Mouse (Mus musculus): ENCODE measurements at regions not wholly inside any gene's neighbourhood (a gene's known extent, or its start where the extent isn't known, plus 50 kb on each side); places are given as distances from the start of the nearest gene placed in this dataset.
"Not testable (repeated sequence)": the region's sequence is repeated elsewhere in the genome, so short reads cannot be mapped to it uniquely, and the experiment has no call there.

DNA sequence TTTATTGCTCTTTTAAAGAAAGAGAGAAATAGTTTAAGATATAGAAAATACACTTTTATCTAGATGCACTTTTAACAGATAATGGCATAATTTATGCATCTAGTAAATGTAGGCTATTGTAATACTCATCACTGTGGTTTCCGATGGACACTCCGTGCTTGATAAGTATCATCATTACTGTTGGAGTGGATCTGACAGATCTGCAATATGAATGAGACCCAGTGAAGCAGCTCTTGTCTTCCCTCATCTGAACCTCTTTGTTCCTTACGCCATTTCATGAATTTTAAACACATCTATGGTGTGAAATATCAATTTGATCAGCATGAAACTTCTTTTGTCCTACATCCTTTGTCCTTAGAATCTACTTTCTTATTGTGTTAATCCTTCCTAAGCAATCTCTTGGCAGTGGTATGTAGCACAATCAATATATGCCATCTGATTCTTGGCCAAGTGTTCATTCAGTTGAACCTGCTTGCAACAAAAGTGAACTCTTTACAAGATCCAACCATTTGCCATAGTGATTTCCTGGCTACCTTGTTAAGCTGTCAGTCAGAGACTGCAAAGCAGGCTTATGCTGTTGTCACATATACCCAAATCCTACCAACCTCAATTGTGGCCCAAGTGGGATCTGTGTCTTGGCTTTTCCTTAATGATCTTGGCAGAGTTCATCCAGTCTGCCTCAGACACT, 452.0 kb upstream of the Dab2 start:
- Histone ChIP-seq H3K4me1 (ENCODE audit: control insufficient read depth) (no peaks in the 10 kb centered on the region), H3K9me3 (ENCODE audit: control insufficient read depth, low read length) (no peaks in the 10 kb centered on the region), H3K27me3 (ENCODE audit: control insufficient read depth) (no peaks in the 10 kb centered on the region), H3K36me3 (ENCODE audit: control insufficient read depth) (no peaks in the 10 kb centered on the region), H3K4me3 (replicated peaks) (no peak overlapping the region)
- TF ChIP-seq TAL1 (IDR thresholded peaks at IDR 0.05; ENCODE audit: low read length) = no peak
- TF ChIP-seq GATA1 (IDR thresholded peaks at IDR 0.05; ENCODE audit: low read length) = no peak

DNA sequence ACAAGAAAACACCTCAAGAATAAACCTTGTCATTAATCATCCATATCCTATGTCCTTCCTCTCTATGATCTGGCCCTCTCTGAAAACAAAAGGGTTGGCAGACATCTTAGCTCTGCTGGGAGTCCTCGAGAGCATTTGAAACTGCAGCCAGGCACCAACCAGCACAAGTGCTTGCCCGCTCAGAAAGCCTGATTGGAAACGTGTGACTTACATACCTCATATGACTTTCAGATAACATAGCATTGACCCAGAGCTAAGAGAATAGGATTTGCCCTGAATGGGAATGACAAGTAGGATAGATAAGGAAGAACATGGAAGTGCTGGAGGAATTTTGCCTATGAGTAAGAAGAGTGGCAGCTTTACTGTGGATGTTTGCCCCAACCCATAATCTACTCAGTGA, 447.1 kb upstream of the Dab2 start:
- Histone ChIP-seq H3K9me3 (ENCODE audit: control insufficient read depth, low read length) (no peaks in the 10 kb centered on the region), H3K4me3 (replicated peaks) (no peak overlapping the region), H3K36me3 (ENCODE audit: control insufficient read depth) (no peaks in the 10 kb centered on the region), H3K27me3 (ENCODE audit: control insufficient read depth) (no peaks in the 10 kb centered on the region), H3K4me1 (ENCODE audit: control insufficient read depth) (no peaks in the 10 kb centered on the region)
- TF ChIP-seq GATA1 (IDR thresholded peaks at IDR 0.05; ENCODE audit: low read length) (no peak), TAL1 (IDR thresholded peaks at IDR 0.05; ENCODE audit: low read length) (no peak)

DNA sequence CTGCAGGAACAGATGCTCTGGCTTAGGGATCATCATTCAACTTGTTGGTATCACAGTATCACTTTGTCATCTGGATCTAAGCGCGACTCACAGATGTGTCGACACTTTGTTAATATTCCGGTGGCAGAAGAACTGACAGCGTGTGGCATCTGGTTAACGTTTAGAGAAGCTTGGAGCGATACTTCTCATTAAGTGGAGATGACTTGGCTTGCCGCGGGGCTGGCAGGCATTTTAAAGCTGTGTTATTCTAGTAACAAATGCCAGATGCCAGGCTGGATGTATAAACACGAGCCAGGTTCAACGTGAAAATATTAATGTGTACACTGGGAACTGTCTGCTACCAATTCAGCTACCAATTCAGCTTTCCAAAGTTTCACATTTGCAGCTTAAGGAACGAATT, 430.3 kb upstream of the Dab2 start:
- Histone ChIP-seq H3K4me1 (ENCODE audit: control insufficient read depth) (no peaks in the 10 kb centered on the region), H3K9me3 (ENCODE audit: control insufficient read depth, low read length) (no peaks in the 10 kb centered on the region; the same call in 1 of the 2 replicates), H3K36me3 (ENCODE audit: control insufficient read depth) (no peaks in the 10 kb centered on the region), H3K27me3 (ENCODE audit: control insufficient read depth) (no peaks in the 10 kb centered on the region), H3K4me3 (replicated peaks) (no peak overlapping the region)
- TF ChIP-seq TAL1 (IDR thresholded peaks at IDR 0.05; ENCODE audit: low read length) (no peak), GATA1 (IDR thresholded peaks at IDR 0.05; ENCODE audit: low read length) (no peak)

DNA sequence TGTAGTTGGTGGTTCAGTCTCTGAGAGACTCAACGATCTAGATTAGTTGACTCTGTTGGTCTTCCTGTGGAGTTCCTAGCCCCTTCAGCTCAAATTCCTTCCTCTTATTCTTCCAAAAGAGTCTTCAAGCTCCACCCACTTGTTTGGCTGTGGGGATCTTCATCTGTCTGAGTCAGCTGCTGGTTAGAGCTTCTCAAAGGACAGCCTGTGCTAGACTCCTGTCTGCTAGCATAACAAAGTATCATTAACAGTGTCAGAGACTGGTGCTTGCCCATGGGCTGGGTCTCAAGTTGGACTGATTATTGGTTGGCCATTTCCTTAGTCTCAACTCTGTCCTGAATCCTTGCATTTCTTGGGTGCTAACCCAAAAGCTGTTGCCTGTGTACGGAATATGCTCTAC, 429.7 kb upstream of the Dab2 start:
- no peaks in the 10 kb centered on the region for H3K36me3 ChIP-seq (ENCODE audit: control insufficient read depth)
- no peaks in the 10 kb centered on the region; the same call in 1 of the 2 replicates for H3K9me3 ChIP-seq (ENCODE audit: control insufficient read depth, low read length)
- TF ChIP-seq TAL1 (IDR thresholded peaks at IDR 0.05; ENCODE audit: low read length) (no peak), GATA1 (IDR thresholded peaks at IDR 0.05; ENCODE audit: low read length) (no peak)
- no peak overlapping the region for H3K4me3 ChIP-seq (replicated peaks)
- no peaks in the 10 kb centered on the region for H3K27me3 ChIP-seq (ENCODE audit: control insufficient read depth)
- no peaks in the 10 kb centered on the region for H3K4me1 ChIP-seq (ENCODE audit: control insufficient read depth)

DNA sequence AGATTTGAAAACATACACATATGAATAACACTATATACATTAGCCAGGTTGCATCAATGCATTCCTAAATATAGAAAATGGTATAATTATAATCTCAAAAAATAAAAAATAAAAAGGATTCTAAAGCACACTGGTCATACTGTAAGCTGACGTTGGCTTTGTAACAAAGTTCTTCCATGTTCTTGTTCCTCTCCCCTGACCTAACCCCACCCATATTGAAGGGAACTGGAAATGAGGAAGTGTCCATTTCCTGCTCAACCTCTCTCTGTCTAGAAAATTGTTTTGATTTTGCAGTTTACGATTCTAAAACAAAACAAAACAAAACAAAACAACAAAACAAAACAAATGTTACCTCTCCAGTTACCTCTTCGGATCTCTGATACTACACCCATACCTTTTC, 427.5 kb upstream of the Dab2 start:
- Histone ChIP-seq H3K36me3 (ENCODE audit: control insufficient read depth) (no peaks in the 10 kb centered on the region), H3K27me3 (ENCODE audit: control insufficient read depth) (no peaks in the 10 kb centered on the region), H3K4me3 (replicated peaks) (no peak overlapping the region), H3K9me3 (ENCODE audit: control insufficient read depth, low read length) (no peaks in the 10 kb centered on the region), H3K4me1 (ENCODE audit: control insufficient read depth) (no peaks in the 10 kb centered on the region)
- TF ChIP-seq TAL1 (IDR thresholded peaks at IDR 0.05; ENCODE audit: low read length) = no peak
- TF ChIP-seq GATA1 (IDR thresholded peaks at IDR 0.05; ENCODE audit: low read length) = no peak

DNA sequence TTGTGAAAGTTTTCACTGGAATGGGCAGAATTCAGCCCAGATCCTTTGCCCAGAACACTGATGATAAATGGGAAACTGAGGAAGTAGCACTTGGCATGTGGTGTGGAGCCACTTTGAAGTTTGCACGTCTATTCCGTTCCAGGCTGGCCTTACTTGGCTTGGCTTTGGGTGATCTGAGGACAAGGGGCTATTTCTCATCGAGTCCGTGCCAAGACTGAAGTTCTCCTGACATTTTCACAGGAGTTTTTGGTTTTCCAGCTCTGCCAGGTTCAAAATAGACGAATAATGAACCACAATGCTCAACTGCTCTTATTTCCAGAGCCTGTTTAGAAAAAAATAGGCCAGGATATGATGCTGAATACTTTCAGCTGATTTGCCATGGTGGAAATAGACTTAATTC, 421.8 kb upstream of the Dab2 start:
- Histone ChIP-seq H3K9me3 (ENCODE audit: control insufficient read depth, low read length) (no peaks in the 10 kb centered on the region), H3K4me3 (replicated peaks) (no peak overlapping the region), H3K4me1 (ENCODE audit: control insufficient read depth) (no peaks in the 10 kb centered on the region), H3K36me3 (ENCODE audit: control insufficient read depth) (no peaks in the 10 kb centered on the region), H3K27me3 (ENCODE audit: control insufficient read depth) (no peaks in the 10 kb centered on the region)
- TF ChIP-seq TAL1 (IDR thresholded peaks at IDR 0.05; ENCODE audit: low read length) (no peak), GATA1 (IDR thresholded peaks at IDR 0.05; ENCODE audit: low read length) (no peak)

DNA sequence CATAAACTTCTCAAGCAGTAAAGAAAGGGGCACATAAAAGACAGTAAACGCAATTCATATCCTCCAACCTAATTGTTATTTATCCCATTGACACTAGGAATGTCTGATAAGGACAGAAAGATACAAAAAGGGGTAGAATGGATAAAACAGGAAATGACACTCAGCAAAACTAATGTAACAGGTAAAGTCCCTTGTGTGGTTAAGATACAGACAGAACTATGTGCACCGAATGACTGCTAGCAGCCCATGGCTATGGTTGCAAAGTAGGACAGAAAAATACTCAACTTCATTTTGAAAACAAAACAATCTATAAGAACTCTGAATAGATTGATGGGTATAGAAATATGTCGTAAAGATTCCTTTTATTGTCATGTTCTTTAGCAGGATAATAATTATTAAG, 408.4 kb upstream of the Dab2 start:
- Histone ChIP-seq H3K27me3 (ENCODE audit: control insufficient read depth) (no peaks in the 10 kb centered on the region), H3K9me3 (ENCODE audit: control insufficient read depth, low read length) (no peaks in the 10 kb centered on the region; the same call in 1 of the 2 replicates), H3K4me3 (replicated peaks) (no peak overlapping the region), H3K4me1 (ENCODE audit: control insufficient read depth) (no peaks in the 10 kb centered on the region), H3K36me3 (ENCODE audit: control insufficient read depth) (no peaks in the 10 kb centered on the region)
- TF ChIP-seq TAL1 (IDR thresholded peaks at IDR 0.05; ENCODE audit: low read length) (no peak), GATA1 (IDR thresholded peaks at IDR 0.05; ENCODE audit: low read length) (no peak)

DNA sequence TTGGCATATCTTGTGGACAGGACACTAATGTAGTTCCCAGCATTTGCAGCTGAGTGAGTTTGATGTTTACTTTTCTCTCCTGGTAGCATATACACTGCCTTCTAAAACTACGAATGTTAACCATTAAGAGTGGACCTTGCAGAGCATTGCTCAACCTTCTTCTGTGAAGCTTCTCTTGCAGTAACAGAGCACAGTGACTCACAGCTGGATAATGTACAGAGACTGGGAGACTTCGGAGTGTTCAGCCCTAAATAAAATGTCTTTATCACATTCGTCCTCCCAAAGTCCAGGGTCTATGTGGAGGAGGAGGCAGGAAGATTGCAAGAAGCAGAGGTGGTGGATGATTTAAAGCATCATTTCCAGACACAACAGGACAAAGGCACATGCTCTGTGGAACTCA, 407.6 kb upstream of the Dab2 start:
- H3K9me3 ChIP-seq (ENCODE audit: control insufficient read depth, low read length) = no peaks in the 10 kb centered on the region; the same call in 1 of the 2 replicates
- H3K4me1 ChIP-seq (ENCODE audit: control insufficient read depth) = no peaks in the 10 kb centered on the region
- H3K36me3 ChIP-seq (ENCODE audit: control insufficient read depth) = no peaks in the 10 kb centered on the region
- H3K27me3 ChIP-seq (ENCODE audit: control insufficient read depth) = no peaks in the 10 kb centered on the region
- no peak for TF ChIP-seq TAL1 (IDR thresholded peaks at IDR 0.05; ENCODE audit: low read length)
- no peak for TF ChIP-seq GATA1 (IDR thresholded peaks at IDR 0.05; ENCODE audit: low read length)
- no peak overlapping the region for H3K4me3 ChIP-seq (replicated peaks)

DNA sequence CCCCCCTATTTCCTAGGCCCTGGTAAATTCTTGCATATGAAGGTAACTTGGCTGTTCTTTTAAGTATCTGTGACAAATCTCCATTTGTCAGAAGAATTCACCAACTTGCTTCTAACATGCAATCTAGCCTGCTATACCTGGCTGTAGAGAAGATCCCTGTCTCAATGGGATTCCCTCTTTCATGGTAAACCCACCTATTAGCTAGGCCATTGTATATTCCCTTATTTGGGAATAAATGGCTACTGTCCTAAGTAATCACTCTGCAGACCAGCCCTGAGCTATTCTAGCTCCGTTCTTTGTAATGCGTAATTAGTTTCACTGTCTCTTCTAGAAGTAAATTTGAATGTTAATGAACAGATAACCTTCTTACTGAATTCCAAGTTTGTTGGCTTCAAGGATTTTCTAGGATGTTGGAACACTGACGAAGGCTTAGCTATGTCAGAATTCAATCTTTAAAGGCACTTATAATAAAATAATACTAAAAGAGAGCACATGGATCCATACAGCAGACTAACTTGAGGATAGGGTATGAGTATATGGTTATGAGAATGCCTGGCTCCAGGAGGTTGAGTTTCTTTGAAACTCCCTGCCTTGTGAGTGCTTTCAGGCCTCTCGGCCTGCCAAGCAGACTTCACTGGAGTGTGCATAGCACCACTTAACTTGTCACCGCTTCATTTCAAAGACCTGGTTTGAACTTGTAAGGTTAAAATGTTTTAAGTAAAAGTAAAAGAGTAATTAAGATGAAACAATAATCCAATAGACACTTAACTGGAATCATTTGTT, 403.7 kb upstream of the Dab2 start:
- not testable (repeated sequence) for H3K9me3 ChIP-seq (ENCODE audit: control insufficient read depth, low read length); H3K27me3 ChIP-seq (ENCODE audit: control insufficient read depth); H3K4me3 ChIP-seq (replicated peaks); H3K4me1 ChIP-seq (ENCODE audit: control insufficient read depth); H3K36me3 ChIP-seq (ENCODE audit: control insufficient read depth)
